Mouse (Mus musculus): ENCODE results near the gene Myct1. TPM values are rescaled to one million over a fixed set of nuclear protein-coding genes. Genes with fewer than 3 reads are reported as not detected.

The Myct1 gene
- polyA plus RNA-seq, 1 experiment from 2014 or later: 3.8 TPM

- ATAC-seq (replicated peaks; ENCODE audit: insufficient number of reproducible peaks, low FRiP score, low TSS enrichment): no peak
- no peaks in the 10 kb centered on the region for H3K9me3 ChIP-seq (replicated peaks; ENCODE audit: control insufficient read depth, low read length)
Measured at GRCm38 (mm10) chr10:5558808-5559207, 34.8 kb upstream of the Myct1 start.

GRCm38 (mm10) chr10:5560526-5560925 lies 33.0 kb upstream of the Myct1 start:
- Histone ChIP-seq H3K27me3 (ENCODE audit: control insufficient read depth, insufficient read depth, low read length) (no peaks in the 10 kb centered on the region), H3K4me1 (ENCODE audit: control insufficient read depth, insufficient read depth, low read length) (no peaks in the 10 kb centered on the region), H3K9me3 (replicated peaks; ENCODE audit: control insufficient read depth, low read length) (no peaks in the 10 kb centered on the region), H3K9ac (ENCODE audit: low read depth, low read length) (no peak overlapping the region), H3K4me2 (no peak overlapping the region), H3K4me3 (ENCODE audit: low read depth, low read length) (no peak overlapping the region), H3K36me3 (ENCODE audit: control insufficient read depth, insufficient read depth, low read length) (no peaks in the 10 kb centered on the region), H3K27ac (ENCODE audit: low read depth, low read length) (no peak overlapping the region)
- no peak for ATAC-seq (replicated peaks; ENCODE audit: insufficient number of reproducible peaks, low FRiP score, low TSS enrichment)
- 73% methylated on average over 4 of the region's 4 CpGs for WGBS (ENCODE audit: insufficient replicate concordance)

More at GRCm38 (mm10) chr10:5558808-5559207, 34.8 kb upstream of the Myct1 start:
- no peaks in the 10 kb centered on the region for H3K27me3 ChIP-seq (ENCODE audit: control insufficient read depth, insufficient read depth, low read length)
- H3K4me3 ChIP-seq (ENCODE audit: low read depth, low read length): no peak overlapping the region
- no peak overlapping the region for H3K9ac ChIP-seq (ENCODE audit: low read depth, low read length)
- H3K4me1 ChIP-seq (ENCODE audit: control insufficient read depth, insufficient read depth, low read length): no peaks in the 10 kb centered on the region
- no peak overlapping the region for H3K27ac ChIP-seq (ENCODE audit: low read depth, low read length)
- H3K4me2 ChIP-seq: no peak overlapping the region
- no peaks in the 10 kb centered on the region for H3K36me3 ChIP-seq (ENCODE audit: control insufficient read depth, insufficient read depth, low read length)

GRCm38 (mm10) chr10:5561706-5562105 lies 31.9 kb upstream of the Myct1 start:
- H3K4me2 ChIP-seq: no peak overlapping the region
- WGBS (ENCODE audit: insufficient replicate concordance): 73% methylated on average over 4 of the region's 4 CpGs
- H3K36me3 ChIP-seq (ENCODE audit: control insufficient read depth, insufficient read depth, low read length): no peaks in the 10 kb centered on the region
- no peaks in the 10 kb centered on the region for H3K27me3 ChIP-seq (ENCODE audit: control insufficient read depth, insufficient read depth, low read length)
- no peaks in the 10 kb centered on the region for H3K9me3 ChIP-seq (replicated peaks; ENCODE audit: control insufficient read depth, low read length)
- H3K27ac ChIP-seq (ENCODE audit: low read depth, low read length): no peak overlapping the region
- no peaks in the 10 kb centered on the region for H3K4me1 ChIP-seq (ENCODE audit: control insufficient read depth, insufficient read depth, low read length)
- H3K4me3 ChIP-seq (ENCODE audit: low read depth, low read length): no peak overlapping the region
- H3K9ac ChIP-seq (ENCODE audit: low read depth, low read length): no peak overlapping the region
- no peak for ATAC-seq (replicated peaks; ENCODE audit: insufficient number of reproducible peaks, low FRiP score, low TSS enrichment)

- no peak for ATAC-seq (replicated peaks; ENCODE audit: insufficient number of reproducible peaks, low FRiP score, low TSS enrichment)
- no peaks in the 10 kb centered on the region for H3K4me1 ChIP-seq (ENCODE audit: control insufficient read depth, insufficient read depth, low read length)
- no peak overlapping the region for H3K9ac ChIP-seq (ENCODE audit: low read depth, low read length)
- 79% methylated on average over 4 of the region's 4 CpGs for WGBS (ENCODE audit: insufficient replicate concordance)
- no peak overlapping the region for H3K4me2 ChIP-seq
- no peaks in the 10 kb centered on the region for H3K9me3 ChIP-seq (replicated peaks; ENCODE audit: control insufficient read depth, low read length)
- H3K27ac ChIP-seq (ENCODE audit: low read depth, low read length): no peak overlapping the region
- H3K36me3 ChIP-seq (ENCODE audit: control insufficient read depth, insufficient read depth, low read length): no peaks in the 10 kb centered on the region
- H3K4me3 ChIP-seq (ENCODE audit: low read depth, low read length): no peak overlapping the region
- no peaks in the 10 kb centered on the region for H3K27me3 ChIP-seq (ENCODE audit: control insufficient read depth, insufficient read depth, low read length)
Measured at GRCm38 (mm10) chr10:5568991-5569390, 24.6 kb upstream of the Myct1 start.

- ATAC-seq (replicated peaks; ENCODE audit: insufficient number of reproducible peaks, low FRiP score, low TSS enrichment): no peak
Measured at GRCm38 (mm10) chr10:5570059-5570458, 23.5 kb upstream of the Myct1 start.

GRCm38 (mm10) chr10:5571332-5571731 lies 22.2 kb upstream of the Myct1 start:
- no peaks in the 10 kb centered on the region for H3K36me3 ChIP-seq (ENCODE audit: control insufficient read depth, insufficient read depth, low read length)
- no peak overlapping the region for H3K4me2 ChIP-seq
- no peak for ATAC-seq (replicated peaks; ENCODE audit: insufficient number of reproducible peaks, low FRiP score, low TSS enrichment)
- H3K27me3 ChIP-seq (ENCODE audit: control insufficient read depth, insufficient read depth, low read length): no peaks in the 10 kb centered on the region
- no peak overlapping the region for H3K4me3 ChIP-seq (ENCODE audit: low read depth, low read length)
- H3K27ac ChIP-seq (ENCODE audit: low read depth, low read length): no peak overlapping the region
- H3K9ac ChIP-seq (ENCODE audit: low read depth, low read length): no peak overlapping the region
- H3K9me3 ChIP-seq (replicated peaks; ENCODE audit: control insufficient read depth, low read length): no peaks in the 10 kb centered on the region
- H3K4me1 ChIP-seq (ENCODE audit: control insufficient read depth, insufficient read depth, low read length): no peaks in the 10 kb centered on the region
- WGBS (ENCODE audit: insufficient replicate concordance): 62% methylated on average over 5 of the region's 5 CpGs

More at GRCm38 (mm10) chr10:5570059-5570458, 23.5 kb upstream of the Myct1 start:
- Histone ChIP-seq H3K9ac (ENCODE audit: low read depth, low read length) (no peak overlapping the region), H3K27me3 (ENCODE audit: control insufficient read depth, insufficient read depth, low read length) (no peaks in the 10 kb centered on the region), H3K9me3 (replicated peaks; ENCODE audit: control insufficient read depth, low read length) (no peaks in the 10 kb centered on the region), H3K36me3 (ENCODE audit: control insufficient read depth, insufficient read depth, low read length) (no peaks in the 10 kb centered on the region), H3K27ac (ENCODE audit: low read depth, low read length) (no peak overlapping the region), H3K4me1 (ENCODE audit: control insufficient read depth, insufficient read depth, low read length) (no peaks in the 10 kb centered on the region), H3K4me3 (ENCODE audit: low read depth, low read length) (no peak overlapping the region), H3K4me2 (no peak overlapping the region)
- WGBS (ENCODE audit: insufficient replicate concordance): 69% methylated on average over 8 of the region's 8 CpGs

GRCm38 (mm10) chr10:5573328-5573727 lies 20.2 kb upstream of the Myct1 start:
- WGBS (ENCODE audit: insufficient replicate concordance): 48% methylated on average over 2 of the region's 2 CpGs
- H3K4me1 ChIP-seq (ENCODE audit: control insufficient read depth, insufficient read depth, low read length): no peaks in the 10 kb centered on the region
- H3K36me3 ChIP-seq (ENCODE audit: control insufficient read depth, insufficient read depth, low read length): no peaks in the 10 kb centered on the region
- no peaks in the 10 kb centered on the region for H3K27me3 ChIP-seq (ENCODE audit: control insufficient read depth, insufficient read depth, low read length)
- H3K9me3 ChIP-seq (replicated peaks; ENCODE audit: control insufficient read depth, low read length): no peaks in the 10 kb centered on the region
- H3K27ac ChIP-seq (ENCODE audit: low read depth, low read length): no peak overlapping the region
- H3K9ac ChIP-seq (ENCODE audit: low read depth, low read length): no peak overlapping the region
- no peak for ATAC-seq (replicated peaks; ENCODE audit: insufficient number of reproducible peaks, low FRiP score, low TSS enrichment)
- H3K4me3 ChIP-seq (ENCODE audit: low read depth, low read length): no peak overlapping the region
- H3K4me2 ChIP-seq: no peak overlapping the region

GRCm38 (mm10) chr10:5591061-5591460 lies 2.5 kb upstream of the Myct1 start:
- no peaks in the 10 kb centered on the region for H3K9me3 ChIP-seq (replicated peaks; ENCODE audit: control insufficient read depth, low read length)
- WGBS (ENCODE audit: insufficient replicate concordance): 71% methylated on average over 2 of the region's 2 CpGs

GRCm38 (mm10) chr10:5591996-5592395 lies 1.6 kb upstream of the Myct1 start:
- ATAC-seq (replicated peaks; ENCODE audit: insufficient number of reproducible peaks, low FRiP score, low TSS enrichment): no peak
- Histone ChIP-seq H3K4me3 (ENCODE audit: low read depth, low read length) (no peak overlapping the region), H3K27me3 (ENCODE audit: control insufficient read depth, insufficient read depth, low read length) (no peaks in the 10 kb centered on the region), H3K27ac (ENCODE audit: low read depth, low read length) (peak overlapping the region; percentile 57), H3K9ac (ENCODE audit: low read depth, low read length) (no peak overlapping the region), H3K9me3 (replicated peaks; ENCODE audit: control insufficient read depth, low read length) (no peaks in the 10 kb centered on the region), H3K36me3 (ENCODE audit: control insufficient read depth, insufficient read depth, low read length) (no peaks in the 10 kb centered on the region), H3K4me2 (no peak overlapping the region), H3K4me1 (ENCODE audit: control insufficient read depth, insufficient read depth, low read length) (peaks cover 7% of the 10 kb centered on the region; the same call in 1 of the 2 replicates)
- 65% methylated on average over 4 of the region's 4 CpGs for WGBS (ENCODE audit: insufficient replicate concordance)

More at GRCm38 (mm10) chr10:5591061-5591460, 2.5 kb upstream of the Myct1 start:
- Histone ChIP-seq H3K4me1 (ENCODE audit: control insufficient read depth, insufficient read depth, low read length) (peaks cover 7% of the 10 kb centered on the region; the same call in 1 of the 2 replicates), H3K27me3 (ENCODE audit: control insufficient read depth, insufficient read depth, low read length) (no peaks in the 10 kb centered on the region), H3K36me3 (ENCODE audit: control insufficient read depth, insufficient read depth, low read length) (no peaks in the 10 kb centered on the region), H3K4me2 (no peak overlapping the region), H3K4me3 (ENCODE audit: low read depth, low read length) (no peak overlapping the region), H3K9ac (ENCODE audit: low read depth, low read length) (no peak overlapping the region), H3K27ac (ENCODE audit: low read depth, low read length) (peak overlapping the region; percentile 57)
- no peak for ATAC-seq (replicated peaks; ENCODE audit: insufficient number of reproducible peaks, low FRiP score, low TSS enrichment)
